Mouse (Mus musculus): Measurements from ENCODE around the gene Mlh1. TPM values are rescaled to one million over a fixed set of nuclear protein-coding genes. Genes with fewer than 3 reads are reported as not detected.

Mlh1 gene
- polyA plus RNA-seq, 1 experiment from 2014 or later = 37.0 TPM

DNA sequence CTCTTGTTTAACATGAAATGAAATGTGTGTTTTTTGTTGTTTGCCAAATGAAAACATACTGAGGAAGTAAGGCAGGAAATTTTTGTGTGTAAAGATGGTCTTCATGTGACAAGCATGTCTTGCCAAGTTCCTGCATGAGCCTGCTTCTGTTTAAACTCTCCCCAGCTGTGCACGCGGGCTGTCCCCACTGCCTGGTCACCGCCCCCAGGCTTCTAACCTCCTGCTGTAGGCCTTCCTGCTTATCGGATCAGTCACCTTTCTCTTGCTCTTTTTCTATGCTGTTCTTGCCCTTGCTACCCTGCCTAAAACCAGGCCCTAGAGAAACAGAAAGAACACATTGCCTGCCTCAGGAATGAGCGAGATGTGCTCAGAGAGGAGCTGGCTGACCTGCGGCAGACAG, 58.1 kb downstream of the Mlh1 start:
- no peaks in the 10 kb centered on the region for H3K27me3 ChIP-seq (replicated peaks; ENCODE audit: control insufficient read depth, insufficient read depth, low read length)
- WGBS = 80% methylated on average over 6 of the region's 6 CpGs
- no peak overlapping the region for H3K27ac ChIP-seq (ENCODE audit: low read depth, low read length)
- no peaks in the 10 kb centered on the region for H3K4me1 ChIP-seq (ENCODE audit: control insufficient read depth, insufficient read depth, low read length)
- H3K9me3 ChIP-seq (replicated peaks; ENCODE audit: control insufficient read depth, low read length) = no peaks in the 10 kb centered on the region
- DNase-seq (ENCODE audit: low spot score) = no peak
- no peak overlapping the region for H3K4me3 ChIP-seq (ENCODE audit: low read depth, low read length)
- H3K36me3 ChIP-seq (ENCODE audit: control insufficient read depth, insufficient read depth, low read length) = peaks cover 30% of the 10 kb centered on the region
- H3K4me2 ChIP-seq (ENCODE audit: low read length) = no peak overlapping the region
- ATAC-seq = no peak
- H3K9ac ChIP-seq (ENCODE audit: low read length) = no peak overlapping the region

DNA sequence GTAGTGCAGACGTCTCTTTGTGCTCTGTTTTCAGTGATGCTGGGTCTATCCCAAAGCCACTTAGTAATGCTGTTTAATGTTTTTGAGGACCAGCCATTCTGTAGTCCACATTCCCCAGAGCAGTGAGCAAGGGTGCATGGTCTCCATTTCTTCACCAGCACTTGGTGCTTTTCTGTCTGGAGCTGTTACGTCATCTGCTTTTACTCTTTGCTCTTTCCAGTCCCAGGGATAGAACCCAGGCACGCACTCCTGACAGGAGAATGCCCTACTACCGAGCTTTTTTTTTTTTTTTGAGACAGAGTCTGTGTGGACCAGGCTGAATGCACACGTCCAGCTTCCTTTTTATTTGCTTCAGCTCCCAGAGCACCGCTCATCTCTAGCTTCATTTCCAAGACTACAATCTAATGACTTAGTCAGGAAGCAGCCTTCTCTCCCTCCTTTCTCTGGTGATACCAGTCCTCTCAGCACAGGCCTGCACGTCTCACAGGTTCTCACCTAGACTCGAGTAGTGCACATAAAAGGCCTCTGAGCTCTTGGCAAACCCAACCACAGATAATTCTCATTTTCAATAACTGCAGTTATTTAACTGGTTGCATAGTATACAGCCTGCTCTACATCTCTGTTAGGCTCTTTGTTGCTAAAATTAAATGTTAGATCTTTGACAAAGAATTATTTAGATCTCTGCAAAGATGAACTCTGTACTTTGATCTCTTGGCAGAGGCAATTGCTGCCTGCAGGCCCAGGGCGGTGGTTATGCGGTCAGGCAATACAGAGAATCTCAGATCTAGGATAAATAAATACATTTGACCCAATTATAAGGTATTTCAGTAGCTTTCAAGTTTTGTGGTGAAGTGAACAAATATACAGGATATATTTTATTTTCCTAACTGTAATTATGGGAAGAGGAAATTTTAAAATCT, 60.2 kb downstream of the Mlh1 start:
- 85% methylated on average over 10 of the region's 10 CpGs for WGBS
- Histone ChIP-seq H3K4me2 (ENCODE audit: low read length) (no peak overlapping the region), H3K9me3 (replicated peaks; ENCODE audit: control insufficient read depth, low read length) (no peaks in the 10 kb centered on the region), H3K36me3 (ENCODE audit: control insufficient read depth, insufficient read depth, low read length) (peaks cover 26% of the 10 kb centered on the region; the same call in 1 of the 2 replicates), H3K9ac (ENCODE audit: low read length) (no peak overlapping the region), H3K4me3 (ENCODE audit: low read depth, low read length) (no peak overlapping the region), H3K4me1 (ENCODE audit: control insufficient read depth, insufficient read depth, low read length) (no peaks in the 10 kb centered on the region), H3K27me3 (replicated peaks; ENCODE audit: control insufficient read depth, insufficient read depth, low read length) (no peaks in the 10 kb centered on the region), H3K27ac (ENCODE audit: low read depth, low read length) (no peak overlapping the region)
- no peak for ATAC-seq
- DNase-seq (ENCODE audit: low spot score) = no peak

DNA sequence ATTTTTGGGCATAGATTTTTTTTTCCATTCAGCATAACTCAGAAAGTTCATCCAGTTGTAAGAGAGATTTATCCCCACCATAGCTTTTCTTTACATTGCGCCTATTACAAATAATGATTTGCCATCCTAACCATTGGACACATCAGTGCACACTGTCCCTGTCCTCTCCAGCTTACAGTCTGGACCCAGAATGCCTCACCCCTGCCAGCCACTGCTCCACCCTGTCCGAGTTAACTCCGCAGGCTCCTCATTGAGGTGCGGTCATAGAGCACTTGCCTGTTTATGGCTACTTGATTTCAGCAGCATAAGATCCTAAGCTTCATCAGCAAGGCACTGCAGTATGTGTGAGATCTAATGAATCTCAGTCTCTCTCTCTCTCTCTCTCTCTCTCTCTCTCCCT, 61.2 kb downstream of the Mlh1 start:
- Histone ChIP-seq H3K9ac (ENCODE audit: low read length) (no peak overlapping the region), H3K4me3 (ENCODE audit: low read depth, low read length) (no peak overlapping the region), H3K27ac (ENCODE audit: low read depth, low read length) (no peak overlapping the region), H3K4me1 (ENCODE audit: control insufficient read depth, insufficient read depth, low read length) (no peaks in the 10 kb centered on the region), H3K4me2 (ENCODE audit: low read length) (no peak overlapping the region), H3K27me3 (replicated peaks; ENCODE audit: control insufficient read depth, insufficient read depth, low read length) (no peaks in the 10 kb centered on the region), H3K9me3 (replicated peaks; ENCODE audit: control insufficient read depth, low read length) (no peaks in the 10 kb centered on the region), H3K36me3 (ENCODE audit: control insufficient read depth, insufficient read depth, low read length) (peaks cover 25% of the 10 kb centered on the region; the same call in 1 of the 2 replicates)
- WGBS = 88% methylated on average over 4 of the region's 4 CpGs
- no peak for DNase-seq (ENCODE audit: low spot score)
- ATAC-seq = no peak

DNA sequence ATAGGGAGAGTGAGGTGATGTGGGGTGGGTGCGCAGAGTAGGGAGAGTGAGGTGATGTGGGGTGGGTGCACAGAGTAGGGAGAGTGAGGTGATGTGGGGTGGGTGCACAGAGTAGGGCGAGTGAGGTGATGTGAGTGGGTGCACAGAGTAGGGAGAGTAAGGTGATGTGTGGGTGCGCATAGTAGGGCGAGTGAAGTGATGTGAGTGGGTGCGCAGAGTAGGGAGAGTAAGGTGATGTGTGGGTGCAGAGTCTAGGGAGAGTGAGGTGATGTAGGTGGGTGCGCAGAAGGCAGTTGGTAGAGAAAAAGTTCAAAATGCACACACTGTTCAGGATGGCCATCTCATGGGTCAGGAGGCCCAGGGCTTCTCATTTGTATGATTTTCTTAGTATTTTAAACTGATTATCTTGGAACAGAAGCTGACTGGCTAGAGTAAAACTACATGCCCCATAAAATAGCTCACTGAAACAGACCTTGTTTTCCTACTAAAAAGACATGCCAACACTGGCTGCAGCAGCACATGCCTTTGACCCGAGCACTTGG, 62.4 kb downstream of the Mlh1 start:
- Histone ChIP-seq H3K4me3 (ENCODE audit: low read depth, low read length) (no peak overlapping the region), H3K27me3 (replicated peaks; ENCODE audit: control insufficient read depth, insufficient read depth, low read length) (no peaks in the 10 kb centered on the region), H3K27ac (ENCODE audit: low read depth, low read length) (no peak overlapping the region), H3K9ac (ENCODE audit: low read length) (no peak overlapping the region), H3K4me1 (ENCODE audit: control insufficient read depth, insufficient read depth, low read length) (no peaks in the 10 kb centered on the region), H3K4me2 (ENCODE audit: low read length) (no peak overlapping the region), H3K36me3 (ENCODE audit: control insufficient read depth, insufficient read depth, low read length) (peaks cover 16% of the 10 kb centered on the region; the same call in 1 of the 2 replicates), H3K9me3 (replicated peaks; ENCODE audit: control insufficient read depth, low read length) (no peaks in the 10 kb centered on the region)
- DNase-seq (ENCODE audit: low spot score) (no peak), ATAC-seq (no peak)
- WGBS = 93% methylated on average over 7 of the region's 7 CpGs

DNA sequence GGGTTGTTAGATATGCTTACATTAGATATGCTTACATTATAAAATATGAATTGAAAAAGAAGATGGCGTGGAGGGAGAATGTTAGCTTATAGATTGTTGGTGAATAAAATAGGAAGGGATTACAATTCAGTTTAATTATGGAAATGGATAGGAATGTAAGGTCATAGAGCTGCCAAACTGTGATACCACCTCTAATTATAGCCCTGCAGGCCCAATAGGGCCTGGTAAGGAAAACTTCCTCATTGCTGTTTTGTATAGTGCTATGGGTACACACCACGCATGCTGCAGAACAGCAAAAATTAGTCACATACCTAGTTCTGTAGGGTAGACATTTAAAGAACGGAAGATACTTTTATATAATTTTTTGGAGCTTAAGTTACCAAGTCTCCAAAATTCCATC, 63.4 kb downstream of the Mlh1 start:
- no peak for DNase-seq (ENCODE audit: low spot score)
- Histone ChIP-seq H3K4me3 (ENCODE audit: low read depth, low read length) (no peak overlapping the region), H3K9me3 (replicated peaks; ENCODE audit: control insufficient read depth, low read length) (no peaks in the 10 kb centered on the region), H3K27me3 (replicated peaks; ENCODE audit: control insufficient read depth, insufficient read depth, low read length) (no peaks in the 10 kb centered on the region), H3K36me3 (ENCODE audit: control insufficient read depth, insufficient read depth, low read length) (peaks cover 8% of the 10 kb centered on the region; the same call in 1 of the 2 replicates), H3K4me1 (ENCODE audit: control insufficient read depth, insufficient read depth, low read length) (no peaks in the 10 kb centered on the region), H3K4me2 (ENCODE audit: low read length) (no peak overlapping the region), H3K9ac (ENCODE audit: low read length) (no peak overlapping the region), H3K27ac (ENCODE audit: low read depth, low read length) (no peak overlapping the region)
- no peak for ATAC-seq
- 97% methylated on average over 3 of the region's 3 CpGs for WGBS

DNA sequence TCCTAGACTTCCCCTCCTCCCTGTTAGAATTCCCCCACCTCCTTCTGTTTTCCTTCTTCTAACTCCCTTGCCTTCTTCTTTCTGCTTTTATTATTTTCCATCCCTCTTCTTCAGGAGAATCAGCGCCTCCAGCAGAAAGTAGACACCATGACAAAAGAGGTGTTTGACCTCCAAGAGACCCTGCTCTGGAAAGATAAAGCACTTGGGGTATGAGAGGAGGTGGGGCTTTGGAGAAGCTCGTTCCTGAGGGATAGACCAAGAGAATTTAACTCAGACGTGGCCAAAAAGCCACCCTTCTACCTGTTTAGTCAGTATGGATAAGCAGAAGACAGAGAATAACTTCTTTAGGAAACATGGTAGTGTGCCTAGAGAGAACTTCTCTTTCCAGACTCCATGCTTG, 63.9 kb downstream of the Mlh1 start:
- peaks cover 8% of the 10 kb centered on the region; the same call in 1 of the 2 replicates for H3K36me3 ChIP-seq (ENCODE audit: control insufficient read depth, insufficient read depth, low read length)
- no peaks in the 10 kb centered on the region for H3K27me3 ChIP-seq (replicated peaks; ENCODE audit: control insufficient read depth, insufficient read depth, low read length)
- WGBS = 74% methylated on average over 3 of the region's 3 CpGs
- DNase-seq (ENCODE audit: low spot score) (no peak), ATAC-seq (no peak)
- H3K9me3 ChIP-seq (replicated peaks; ENCODE audit: control insufficient read depth, low read length) = no peaks in the 10 kb centered on the region
- no peak overlapping the region for H3K4me3 ChIP-seq (ENCODE audit: low read depth, low read length)
- H3K4me2 ChIP-seq (ENCODE audit: low read length) = no peak overlapping the region
- no peak overlapping the region for H3K27ac ChIP-seq (ENCODE audit: low read depth, low read length)
- no peak overlapping the region for H3K9ac ChIP-seq (ENCODE audit: low read length)
- no peaks in the 10 kb centered on the region for H3K4me1 ChIP-seq (ENCODE audit: control insufficient read depth, insufficient read depth, low read length)

DNA sequence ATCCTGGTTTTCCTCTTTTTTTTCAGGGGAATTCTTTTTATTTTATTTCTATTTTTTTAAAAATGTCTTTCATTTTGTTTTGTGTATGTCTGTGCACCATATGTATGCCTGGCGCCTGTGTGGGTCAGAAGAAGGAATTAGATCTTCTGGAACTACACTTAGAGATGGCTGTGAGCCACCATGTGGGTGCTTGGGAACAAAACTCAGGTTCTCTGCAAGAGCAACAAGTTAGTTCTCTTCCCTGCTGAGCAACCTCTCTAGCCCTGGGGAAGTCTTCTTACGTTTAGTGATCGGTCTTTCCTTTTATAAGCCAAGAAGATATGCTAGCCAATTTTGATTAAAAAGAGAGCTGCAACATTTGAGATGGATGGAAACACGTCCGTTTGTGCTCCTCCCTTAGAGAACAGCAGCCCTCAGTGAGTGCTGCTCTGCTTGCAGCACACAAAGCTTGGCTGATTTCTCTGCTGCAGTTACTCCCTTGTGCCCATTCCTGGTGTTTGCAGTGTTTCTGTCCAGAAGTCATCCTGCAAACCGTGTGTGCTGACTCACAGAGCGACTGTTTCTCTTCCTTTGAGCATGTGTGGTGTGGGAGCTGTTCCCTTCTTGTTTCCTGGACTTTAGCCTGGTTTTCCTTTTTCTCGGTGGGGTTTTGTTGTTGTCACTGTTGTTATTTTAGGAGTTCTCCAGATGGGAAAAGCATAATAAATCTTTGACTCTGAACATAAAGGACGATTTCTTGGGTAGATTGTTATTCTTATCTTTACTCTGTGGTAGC, 66.8 kb downstream of the Mlh1 start:
- no peak overlapping the region for H3K4me2 ChIP-seq (ENCODE audit: low read length)
- ATAC-seq (no peak), DNase-seq (ENCODE audit: low spot score) (no peak)
- no peaks in the 10 kb centered on the region for H3K27me3 ChIP-seq (replicated peaks; ENCODE audit: control insufficient read depth, insufficient read depth, low read length)
- H3K4me1 ChIP-seq (ENCODE audit: control insufficient read depth, insufficient read depth, low read length) = no peaks in the 10 kb centered on the region
- H3K9ac ChIP-seq (ENCODE audit: low read length) = no peak overlapping the region
- 88% methylated on average over 9 of the region's 9 CpGs for WGBS
- H3K27ac ChIP-seq (ENCODE audit: low read depth, low read length) = no peak overlapping the region
- peaks cover 8% of the 10 kb centered on the region; the same call in 1 of the 2 replicates for H3K36me3 ChIP-seq (ENCODE audit: control insufficient read depth, insufficient read depth, low read length)
- H3K9me3 ChIP-seq (replicated peaks; ENCODE audit: control insufficient read depth, low read length) = no peaks in the 10 kb centered on the region
- no peak overlapping the region for H3K4me3 ChIP-seq (ENCODE audit: low read depth, low read length)

DNA sequence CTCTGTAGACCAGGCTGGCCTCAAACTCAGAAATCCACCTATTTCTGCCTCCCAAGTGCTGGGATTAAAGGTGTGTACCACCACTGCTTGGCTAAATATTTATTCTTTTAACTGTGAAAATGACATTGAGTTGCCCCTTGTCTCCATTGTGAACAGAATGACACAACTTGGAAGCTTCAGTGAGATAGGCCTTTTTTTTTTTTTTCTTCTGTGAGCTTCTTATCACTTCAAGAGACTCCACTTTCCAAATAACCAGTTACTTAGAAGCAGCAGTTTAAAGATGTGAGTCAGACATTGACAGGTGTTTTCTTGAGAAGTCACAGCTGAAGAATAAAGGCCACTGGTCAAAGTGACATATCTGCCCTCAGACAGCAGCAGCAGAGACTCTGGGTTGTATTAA, 71.4 kb downstream of the Mlh1 start:
- Histone ChIP-seq H3K4me1 (ENCODE audit: control insufficient read depth, insufficient read depth, low read length) (no peaks in the 10 kb centered on the region), H3K27ac (ENCODE audit: low read depth, low read length) (no peak overlapping the region), H3K4me2 (ENCODE audit: low read length) (no peak overlapping the region), H3K36me3 (ENCODE audit: control insufficient read depth, insufficient read depth, low read length) (peaks cover 3% of the 10 kb centered on the region; the same call in 1 of the 2 replicates), H3K9ac (ENCODE audit: low read length) (no peak overlapping the region), H3K4me3 (ENCODE audit: low read depth, low read length) (no peak overlapping the region), H3K9me3 (replicated peaks; ENCODE audit: control insufficient read depth, low read length) (no peaks in the 10 kb centered on the region), H3K27me3 (replicated peaks; ENCODE audit: control insufficient read depth, insufficient read depth, low read length) (no peaks in the 10 kb centered on the region)
- ATAC-seq (no peak), DNase-seq (ENCODE audit: low spot score) (no peak)

All from forebrain, embryonic 14.5 days (tissue).